Mouse (Mus musculus) lung, postnatal 0 days (tissue): Measurements from ENCODE around the gene Hnrnpdl. TPM values are rescaled to one million over a fixed set of nuclear protein-coding genes. Genes with fewer than 3 reads are reported as not detected.
A peak's percentile ranks its signal among the peaks of the same experiment; 100 is the strongest.

Experiments used
- ATAC-seq: fragments of 200-750 bp; cut with Nextera tagmentation; 2 replicates; pipeline ENCODE4 v1.8.0; 2017; ENCODE audit warnings: moderate library complexity
- DNase-seq: peaks from one replicate; pipeline ENCODE4 v3.0.0-alpha.2; 2016; ENCODE audit warnings: low spot score
- H3K27ac ChIP-seq: fragments of 300-500 bp; sonication (generic); 2 replicates; pipeline ENCODE4 v1.5.1; 2014; ENCODE audit warnings: antibody characterized with exemption, mild to moderate bottlenecking, low read length, mixed read lengths
- H3K27me3 ChIP-seq: fragments of 300-500 bp; sonication (generic); replicated peaks from 2 replicates; pipeline ENCODE4 v1.6.1; 2014; ENCODE audit warnings: low read length, mixed read lengths; ENCODE audit not compliant: insufficient read depth
- H3K36me3 ChIP-seq: fragments of 300-500 bp; sonication (generic); 2 replicates; pipeline ENCODE4 v1.6.1; 2014; ENCODE audit warnings: low read length, mixed read lengths; ENCODE audit not compliant: insufficient read depth
- H3K4me1 ChIP-seq: fragments of 300-500 bp; sonication (generic); 2 replicates; pipeline ENCODE4 v1.6.1; 2014; ENCODE audit warnings: antibody characterized with exemption, low read depth, low read length, mixed read lengths; ENCODE audit not compliant: insufficient read depth
- H3K4me2 ChIP-seq: fragments of 300-500 bp; sonication (generic); replicated peaks from 2 replicates; pipeline ENCODE4 v1.6.1; 2014; ENCODE audit warnings: low read depth, mild to moderate bottlenecking, low read length, moderate library complexity, mixed read lengths
- H3K4me3 ChIP-seq: fragments of 300-500 bp; sonication (generic); 2 replicates; pipeline ENCODE4 v1.5.1; 2014; ENCODE audit warnings: low read depth, low read length
- H3K9ac ChIP-seq: fragments of 300-500 bp; sonication (generic); replicated peaks from 2 replicates; pipeline ENCODE4 v1.6.1; 2014; ENCODE audit warnings: low read depth, mild to moderate bottlenecking
- H3K9me3 ChIP-seq: fragments of 300-500 bp; sonication (generic); 2 replicates; pipeline ENCODE4 v1.6.1; 2016; ENCODE audit warnings: low read length, mixed read lengths
- CTCF ChIP-seq: IDR thresholded peaks from 2 replicates; pipeline ENCODE4 v1.5.1; 2016; ENCODE audit warnings: antibody characterized with exemption, mild to moderate bottlenecking
- EP300 ChIP-seq: IDR thresholded peaks from 2 replicates; pipeline ENCODE4 v1.6.1; 2016; ENCODE audit warnings: antibody characterized with exemption, mild to moderate bottlenecking, control low read depth
- WGBS: fragments of 180-500 bp; shearing (Covaris S2); extraction: QIAGEN DNeasy Blood & Tissue Kit; methylation state at CpG from one replicate; pipeline ENCODE4 v1.1.7; 2014; 5-methylcytosine and 5-hydroxymethylcytosine counted together
- polyA plus RNA-seq: library from polyadenylated mRNA; unstranded; fragments of >200 nt; fragmentation: Nextera tagmentation; extraction: Ambion mirVana; gene quantifications from 2 replicates; pipeline ENCODE4 v1.2.1, GENCODE M21; 2015

Hnrnpdl gene
- polyA plus RNA-seq, 1 experiment from 2014 or later = 70.9 TPM

GRCm38 (mm10) chr5:100049904-100050303, 10.4 kb upstream of the Hnrnpdl start:
- DNase-seq = no peak
- Histone ChIP-seq H3K27me3 (no peaks in the 10 kb centered on the region), H3K4me1 (peaks cover 5% of the 10 kb centered on the region; the same call in 1 of the 2 replicates), H3K9me3 (no peaks in the 10 kb centered on the region), H3K27ac (no peak overlapping the region), H3K4me2 (no peak overlapping the region), H3K36me3 (no peaks in the 10 kb centered on the region), H3K4me3 (no peak overlapping the region), H3K9ac (no peak overlapping the region)
- TF ChIP-seq CTCF (peak; percentile 26; the same call in 1 of the 2 replicates), EP300 (no peak)
- 82% methylated on average over 3 of the region's 3 CpGs for WGBS
- no peak for ATAC-seq

- H3K4me3 ChIP-seq = no peak overlapping the region
- DNase-seq (peak; percentile 87), ATAC-seq (peak; percentile 80)
- H3K9me3 ChIP-seq = no peaks in the 10 kb centered on the region
- H3K9ac ChIP-seq = no peak overlapping the region
- 27% methylated on average over 7 of the region's 7 CpGs for WGBS
- H3K27me3 ChIP-seq = no peaks in the 10 kb centered on the region
- no peak for TF ChIP-seq CTCF
- no peak for TF ChIP-seq EP300
- H3K4me2 ChIP-seq = no peak overlapping the region
- peak overlapping the region; percentile 26; the same call in 1 of the 2 replicates for H3K27ac ChIP-seq
- H3K36me3 ChIP-seq = no peaks in the 10 kb centered on the region
- H3K4me1 ChIP-seq = peaks cover 11% of the 10 kb centered on the region
Observed at GRCm38 (mm10) chr5:100047871-100048270, 8.4 kb upstream of the Hnrnpdl start.

- no peak for TF ChIP-seq EP300
- TF ChIP-seq CTCF = no peak
- Histone ChIP-seq H3K4me3 (no peak overlapping the region), H3K27ac (no peak overlapping the region), H3K4me1 (peaks cover 11% of the 10 kb centered on the region), H3K9me3 (no peaks in the 10 kb centered on the region), H3K27me3 (no peaks in the 10 kb centered on the region), H3K9ac (no peak overlapping the region), H3K36me3 (no peaks in the 10 kb centered on the region), H3K4me2 (no peak overlapping the region)
- WGBS = 59% methylated on average over 8 of the region's 8 CpGs
- DNase-seq (no peak), ATAC-seq (no peak)
Observed at GRCm38 (mm10) chr5:100047143-100047640, 7.7 kb upstream of the Hnrnpdl start.

GRCm38 (mm10) chr5:100046096-100046495, 6.6 kb upstream of the Hnrnpdl start:
- ATAC-seq (no peak), DNase-seq (no peak)

GRCm38 (mm10) chr5:100044621-100045020, 5.2 kb upstream of the Hnrnpdl start:
- no peak for TF ChIP-seq EP300
- TF ChIP-seq CTCF = no peak
- Histone ChIP-seq H3K27ac (no peak overlapping the region), H3K9me3 (no peaks in the 10 kb centered on the region), H3K27me3 (no peaks in the 10 kb centered on the region), H3K36me3 (no peaks in the 10 kb centered on the region), H3K9ac (no peak overlapping the region), H3K4me3 (no peak overlapping the region), H3K4me2 (no peak overlapping the region), H3K4me1 (peaks cover 21% of the 10 kb centered on the region)
- 53% methylated on average over 5 of the region's 5 CpGs for WGBS
- ATAC-seq (no peak), DNase-seq (no peak)

More at GRCm38 (mm10) chr5:100046096-100046495, 6.6 kb upstream of the Hnrnpdl start:
- no peak for TF ChIP-seq CTCF
- no peak for TF ChIP-seq EP300
- Histone ChIP-seq H3K9me3 (no peaks in the 10 kb centered on the region), H3K9ac (no peak overlapping the region), H3K4me2 (no peak overlapping the region), H3K27ac (no peak overlapping the region), H3K36me3 (no peaks in the 10 kb centered on the region), H3K4me3 (no peak overlapping the region), H3K4me1 (peaks cover 16% of the 10 kb centered on the region), H3K27me3 (no peaks in the 10 kb centered on the region)
- 79% methylated on average over 3 of the region's 3 CpGs for WGBS

GRCm38 (mm10) chr5:100044030-100044429, 4.6 kb upstream of the Hnrnpdl start:
- Histone ChIP-seq H3K9me3 (no peaks in the 10 kb centered on the region), H3K36me3 (no peaks in the 10 kb centered on the region), H3K4me1 (peaks cover 21% of the 10 kb centered on the region), H3K4me2 (no peak overlapping the region), H3K27ac (peak overlapping the region; percentile 51; the same call in 1 of the 2 replicates), H3K9ac (no peak overlapping the region), H3K27me3 (no peaks in the 10 kb centered on the region), H3K4me3 (no peak overlapping the region)
- TF ChIP-seq CTCF = no peak
- TF ChIP-seq EP300 = no peak
- 53% methylated on average over 4 of the region's 4 CpGs for WGBS
- ATAC-seq (no peak), DNase-seq (peak; percentile 30)
